Mouse (Mus musculus) stomach, embryonic 15.5 days (tissue): ENCODE results near the gene Cldn12. TPM values are rescaled to one million over a fixed set of nuclear protein-coding genes. Genes with fewer than 3 reads are reported as not detected.

Source experiments
- ATAC-seq: fragments of 200-750 bp; cut with Nextera tagmentation; 2 replicates; pipeline ENCODE4 v1.8.0; 2017; ENCODE audit warnings: low read depth, moderate number of reproducible peaks, moderate TSS enrichment; ENCODE audit not compliant: insufficient read depth, low FRiP score
- H3K27ac ChIP-seq: fragments of 300-500 bp; sonication (generic); 2 replicates; pipeline ENCODE4 v1.5.1; 2015; ENCODE audit warnings: mild to moderate bottlenecking, inconsistent platforms
- H3K27me3 ChIP-seq: fragments of 300-500 bp; sonication (generic); replicated peaks from 2 replicates; pipeline ENCODE4 v1.6.1; 2015; ENCODE audit warnings: inconsistent platforms
- H3K36me3 ChIP-seq: fragments of 300-500 bp; sonication (generic); 2 replicates; pipeline ENCODE4 v1.6.1; 2015; ENCODE audit warnings: inconsistent platforms
- H3K4me1 ChIP-seq: fragments of 300-500 bp; sonication (generic); 2 replicates; pipeline ENCODE4 v1.6.1; 2015; ENCODE audit warnings: inconsistent platforms
- H3K4me2 ChIP-seq: fragments of 300-500 bp; sonication (generic); 2 replicates; pipeline ENCODE4 v1.6.1; 2015; ENCODE audit warnings: mild to moderate bottlenecking, inconsistent platforms
- H3K4me3 ChIP-seq: fragments of 300-500 bp; sonication (generic); replicated peaks from 2 replicates; pipeline ENCODE4 v1.5.1; 2015; ENCODE audit warnings: inconsistent platforms
- H3K9ac ChIP-seq: fragments of 300-500 bp; sonication (generic); 2 replicates; pipeline ENCODE4 v1.6.1; 2015; ENCODE audit warnings: inconsistent platforms
- H3K9me3 ChIP-seq: fragments of 300-500 bp; sonication (generic); 2 replicates; pipeline ENCODE4 v1.6.1; 2016; ENCODE audit warnings: inconsistent platforms
- WGBS: fragments of 180-500 bp; shearing (Covaris S2); methylation state at CpG from one replicate; pipeline ENCODE4 v1.1.7; 2015; 5-methylcytosine and 5-hydroxymethylcytosine counted together
- polyA plus RNA-seq: library from polyadenylated mRNA; unstranded; fragments of >200 nt; fragmentation: Nextera tagmentation; extraction: Ambion mirVana; gene quantifications from 2 replicates; pipeline ENCODE4 v1.2.1, GENCODE M21; 2015

The Cldn12 gene
- polyA plus RNA-seq, 1 experiment from 2014 or later: 21.0 TPM

DNA sequence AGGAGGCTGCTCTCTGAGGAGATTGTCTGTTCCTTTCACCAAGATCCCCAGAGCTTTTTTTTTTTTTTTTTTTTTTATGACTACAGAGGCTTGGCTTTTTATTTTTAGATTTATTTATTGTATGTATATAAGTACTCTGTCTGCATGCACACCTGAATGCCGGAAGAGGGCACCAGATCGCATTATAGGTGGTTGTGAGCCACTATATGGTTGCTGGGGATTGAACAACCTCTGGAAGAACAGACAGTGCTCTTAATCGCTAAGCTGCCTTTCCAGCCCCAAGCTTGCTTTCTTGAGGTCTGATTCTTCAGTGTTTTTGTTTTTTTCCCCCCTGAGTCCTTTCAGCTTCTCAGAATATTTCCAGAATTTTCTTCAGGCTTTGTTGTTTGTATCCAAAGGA, 28.7 kb downstream of the Cldn12 start:
- Histone ChIP-seq H3K27me3 (no peaks in the 10 kb centered on the region), H3K4me3 (no peak overlapping the region), H3K36me3 (no peaks in the 10 kb centered on the region), H3K4me1 (no peaks in the 10 kb centered on the region), H3K9me3 (no peaks in the 10 kb centered on the region), H3K9ac (no peak overlapping the region), H3K4me2 (no peak overlapping the region), H3K27ac (no peak overlapping the region)
- 58% methylated on average over 3 of the region's 3 CpGs for WGBS
- no peak for ATAC-seq

- Histone ChIP-seq H3K9ac (no peak overlapping the region), H3K4me3 (no peak overlapping the region), H3K36me3 (no peaks in the 10 kb centered on the region), H3K27ac (no peak overlapping the region), H3K4me1 (no peaks in the 10 kb centered on the region), H3K4me2 (no peak overlapping the region), H3K27me3 (no peaks in the 10 kb centered on the region), H3K9me3 (no peaks in the 10 kb centered on the region)
- WGBS: 51% methylated on average over 9 of the region's 9 CpGs
- ATAC-seq: no peak
Observed at GRCm38 (mm10) chr5:5483254-5483858, 31.4 kb downstream of the Cldn12 start.

DNA sequence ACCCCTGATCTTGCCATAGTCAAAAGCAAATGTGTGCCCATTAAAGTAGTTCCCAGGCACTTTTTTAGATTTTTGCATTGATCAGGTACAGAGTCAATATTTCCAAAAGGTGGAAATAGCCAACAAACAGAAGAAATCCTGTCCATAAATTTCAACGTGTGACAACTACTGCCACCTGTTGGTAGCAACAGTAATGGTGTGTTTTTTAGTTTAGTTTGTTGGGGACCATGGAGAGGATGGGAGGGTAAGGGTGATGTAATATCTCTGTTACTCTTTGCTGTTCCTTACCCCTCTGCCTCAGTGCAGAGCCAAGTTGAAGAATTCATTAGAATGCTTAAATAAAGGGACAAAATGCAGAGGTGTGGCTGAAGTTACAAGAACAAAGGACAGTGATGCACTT, 33.1 kb downstream of the Cldn12 start:
- WGBS: 4% methylated on average over 1 of the region's 1 CpGs
- Histone ChIP-seq H3K36me3 (no peaks in the 10 kb centered on the region), H3K9me3 (no peaks in the 10 kb centered on the region), H3K4me2 (no peak overlapping the region), H3K4me1 (no peaks in the 10 kb centered on the region), H3K4me3 (no peak overlapping the region), H3K27ac (no peak overlapping the region), H3K9ac (no peak overlapping the region), H3K27me3 (no peaks in the 10 kb centered on the region)
- ATAC-seq: no peak

DNA sequence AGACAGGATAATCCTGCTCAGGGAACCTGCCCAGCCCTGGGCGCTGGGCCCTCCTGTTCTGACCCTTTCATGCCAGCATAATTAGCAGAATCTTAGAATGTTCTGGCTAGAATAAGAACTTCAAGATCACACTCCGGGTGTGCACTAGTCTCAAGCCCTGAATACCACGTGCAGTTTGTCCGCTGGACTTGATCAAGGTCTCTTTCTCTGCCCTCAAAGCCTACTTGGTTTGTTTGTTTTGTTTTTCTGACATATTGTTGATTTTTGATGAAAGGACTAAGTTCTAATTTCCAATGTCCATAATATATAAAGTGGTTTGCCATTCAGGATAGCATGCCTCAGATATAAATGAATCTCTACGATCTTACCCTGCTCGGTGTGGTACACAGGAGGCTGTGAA, 35.7 kb downstream of the Cldn12 start, which contains the start of gene 1700015F17Rik:
Gene 1700015F17Rik, minus strand, starts transcription at position 101 of the 400 bp plus-strand sequence.
- no peak for ATAC-seq
- Histone ChIP-seq H3K4me1 (no peaks in the 10 kb centered on the region), H3K4me3 (no peak within 1 kb of the TSS), H3K36me3 (no peaks in the 10 kb centered on the region), H3K27ac (no peak within 1 kb of the TSS), H3K9ac (no peak within 1 kb of the TSS), H3K27me3 (no peaks in the 10 kb centered on the region), H3K4me2 (no peak within 1 kb of the TSS), H3K9me3 (no peaks in the 10 kb centered on the region)
- 91% methylated on average over 6 of the region's 6 CpGs for WGBS

DNA sequence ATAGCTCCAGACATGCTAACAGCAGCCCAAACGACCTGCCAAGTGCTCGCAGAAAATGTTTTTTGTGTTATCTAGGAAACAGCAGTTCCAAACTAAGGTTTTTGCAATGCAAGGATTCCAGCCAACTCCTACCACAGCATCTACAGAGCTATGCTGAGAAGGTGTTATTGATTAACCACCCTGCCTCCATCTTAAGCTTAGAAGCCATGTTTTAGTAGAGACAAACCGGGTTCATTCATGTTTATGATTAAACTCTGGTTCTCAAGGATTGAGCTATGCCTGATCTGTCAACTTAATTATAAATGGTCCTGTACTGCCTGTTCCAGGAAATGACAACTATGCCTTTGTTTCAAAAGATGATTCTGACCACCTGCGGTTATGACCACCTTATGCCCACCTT, 38.6 kb downstream of the Cldn12 start:
- 73% methylated on average over 4 of the region's 4 CpGs for WGBS
- no peaks in the 10 kb centered on the region for H3K4me1 ChIP-seq

DNA sequence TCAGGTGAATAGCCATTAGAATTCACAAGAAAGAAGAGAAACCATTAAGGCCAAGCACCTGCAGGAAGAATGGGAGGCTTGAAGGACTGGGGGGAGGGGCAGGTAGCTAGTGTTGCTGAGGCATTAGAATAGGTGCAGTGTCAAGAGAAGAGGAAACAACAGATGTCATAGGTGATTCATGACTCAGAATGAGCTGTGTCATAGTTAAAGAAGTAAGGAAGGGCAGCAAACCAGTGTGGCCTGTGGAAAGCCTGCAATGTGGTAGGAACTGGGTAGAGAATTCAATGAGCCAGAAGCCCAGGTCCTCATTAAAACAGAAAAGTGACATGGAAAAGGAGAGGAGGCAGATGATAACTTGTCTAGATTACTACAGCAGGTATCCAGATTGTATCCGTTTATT, 49.5 kb downstream of the Cldn12 start:
- H3K9ac ChIP-seq: no peak overlapping the region
- no peak overlapping the region for H3K27ac ChIP-seq
- WGBS: 70% methylated on average over 1 of the region's 1 CpGs
- no peak overlapping the region for H3K4me2 ChIP-seq
- no peak for ATAC-seq
- no peaks in the 10 kb centered on the region for H3K9me3 ChIP-seq
- no peak overlapping the region for H3K4me3 ChIP-seq
- H3K27me3 ChIP-seq: no peaks in the 10 kb centered on the region
- H3K4me1 ChIP-seq: no peaks in the 10 kb centered on the region
- no peaks in the 10 kb centered on the region for H3K36me3 ChIP-seq

More for the DNA sequence above, 38.6 kb downstream of the Cldn12 start:
- Histone ChIP-seq H3K4me3 (no peak overlapping the region), H3K36me3 (no peaks in the 10 kb centered on the region), H3K4me2 (no peak overlapping the region), H3K9me3 (no peaks in the 10 kb centered on the region), H3K9ac (no peak overlapping the region), H3K27ac (no peak overlapping the region), H3K27me3 (no peaks in the 10 kb centered on the region)
- ATAC-seq: no peak

Other genes starting within 250 kb of the Cldn12 start
- 18.1 and 18.8 TPM in 2 replicates for gene Cdk14, start 94.6 kb downstream of the Cldn12 start, polyA plus RNA-seq
- not detected in 2 replicates for gene 1700015F17Rik, start 35.8 kb downstream of the Cldn12 start, polyA plus RNA-seq
- gene Gtpbp10, start 44.6 kb upstream of the Cldn12 start, polyA plus RNA-seq: 23.0 and 27.2 TPM in 2 replicates
- gene Gm8773, start 58.8 kb upstream of the Cldn12 start, polyA plus RNA-seq: 1.8 and 2.2 TPM in 2 replicates
- gene Cfap69, start 149.3 kb upstream of the Cldn12 start, polyA plus RNA-seq: 3.1 and 3.4 TPM in 2 replicates
- 8.1 and 8.3 TPM in 2 replicates for gene Steap2, start 179.6 kb upstream of the Cldn12 start, polyA plus RNA-seq
- gene Steap1, start 234.4 kb upstream of the Cldn12 start, polyA plus RNA-seq: 9.6 and 11.2 TPM in 2 replicates